Mouse (Mus musculus) ES-Bruce4 (cell line): Measurements from ENCODE around the gene Slc16a8. TPM values are rescaled to one million over a fixed set of nuclear protein-coding genes. Genes with fewer than 3 reads are reported as not detected.

Experiments used
- H3K27ac ChIP-seq: 2 replicates; pipeline ENCODE4 v1.5.1; 2012; ENCODE audit warnings: low read length, inconsistent platforms; ENCODE audit not compliant: insufficient read depth
- H3K27me3 ChIP-seq: 2 replicates; pipeline ENCODE4 v1.6.1; 2012; ENCODE audit warnings: mild to moderate bottlenecking, low read length, inconsistent platforms; ENCODE audit not compliant: control insufficient read depth, poor library complexity, insufficient read depth, severe bottlenecking
- H3K36me3 ChIP-seq: 2 replicates; pipeline ENCODE4 v1.6.1; 2012; ENCODE audit warnings: inconsistent platforms, mild to moderate bottlenecking, low read length, moderate library complexity; ENCODE audit not compliant: control insufficient read depth, poor library complexity, insufficient read depth, severe bottlenecking
- H3K4me1 ChIP-seq: one replicate; pipeline ENCODE4 v1.8.1; 2011; ENCODE audit warnings: low read length; ENCODE audit not compliant: control insufficient read depth, insufficient read depth
- H3K4me3 ChIP-seq: 2 replicates; pipeline ENCODE4 v1.5.1; 2011; ENCODE audit warnings: low read depth, mild to moderate bottlenecking, low read length
- H3K9ac ChIP-seq: 2 replicates; pipeline ENCODE4 v1.6.1; 2012; ENCODE audit warnings: low read depth, mild to moderate bottlenecking, inconsistent platforms; ENCODE audit not compliant: poor library complexity, severe bottlenecking
- H3K9me3 ChIP-seq: replicated peaks from 2 replicates; pipeline ENCODE4 v1.6.1; 2012; ENCODE audit warnings: mild to moderate bottlenecking, low read length, inconsistent platforms; ENCODE audit not compliant: control insufficient read depth, poor library complexity, insufficient read depth, severe bottlenecking
- CTCF ChIP-seq: IDR thresholded peaks from one replicate; pipeline ENCODE4 v1.8.1; 2011; ENCODE audit warnings: low read depth, low read length
- EP300 ChIP-seq: IDR thresholded peaks from 2 replicates; pipeline ENCODE4 v1.6.1; 2011; ENCODE audit warnings: low read depth, low read length; ENCODE audit not compliant: insufficient read depth
- POLR2A ChIP-seq: IDR thresholded peaks from one replicate; pipeline ENCODE4 v1.8.1; 2011; ENCODE audit warnings: low read length; ENCODE audit not compliant: insufficient read depth
- polyA plus RNA-seq: library from polyadenylated mRNA; stranded (reverse); fragments of >200 nt; gene quantifications from 2 replicates; pipeline ENCODE4 v1.2.4, GENCODE M21; 2011; ENCODE audit warnings: low read depth; ENCODE audit not compliant: missing spikeins, insufficient read depth, insufficient read length

Slc16a8 gene
- polyA plus RNA-seq, 1 experiment, result not detected

- Histone ChIP-seq H3K27ac (no peak overlapping the region), H3K4me3 (no peak overlapping the region), H3K4me1 (peaks cover 8% of the 10 kb centered on the region), H3K9ac (no peak overlapping the region), H3K9me3 (no peaks in the 10 kb centered on the region), H3K27me3 (no peaks in the 10 kb centered on the region), H3K36me3 (no peaks in the 10 kb centered on the region)
- TF ChIP-seq CTCF (no peak), EP300 (no peak), POLR2A (no peak)
Measured at GRCm38 (mm10) chr15:79208211-79208610, 46.4 kb downstream of the Slc16a8 start.

GRCm38 (mm10) chr15:79202575-79202974 lies 52.0 kb downstream of the Slc16a8 start:
- H3K4me1 ChIP-seq, result peaks cover 3% of the 10 kb centered on the region
- 0 out of 2 replicates have a peak overlapping the region, but pooled peaks have one; percentile 16 for H3K9ac ChIP-seq
- no peaks in the 10 kb centered on the region for H3K36me3 ChIP-seq
- H3K4me3 ChIP-seq, result peak overlapping the region; percentile 2; the same call in 1 of the 2 replicates
- no peak for TF ChIP-seq POLR2A
- no peak for TF ChIP-seq CTCF
- TF ChIP-seq EP300, result no peak
- no peak overlapping the region for H3K27ac ChIP-seq
- no peaks in the 10 kb centered on the region for H3K27me3 ChIP-seq
- H3K9me3 ChIP-seq, result no peaks in the 10 kb centered on the region

- Histone ChIP-seq H3K4me3 (no peak overlapping the region), H3K27me3 (no peaks in the 10 kb centered on the region), H3K9me3 (no peaks in the 10 kb centered on the region), H3K27ac (no peak overlapping the region), H3K36me3 (no peaks in the 10 kb centered on the region), H3K9ac (no peak overlapping the region), H3K4me1 (no peaks in the 10 kb centered on the region)
- TF ChIP-seq CTCF (no peak), POLR2A (no peak), EP300 (no peak)
Measured at GRCm38 (mm10) chr15:79201491-79202150, 52.9 kb downstream of the Slc16a8 start.

Other genes with a start within 250 kb of the Slc16a8 start
- 59.8 TPM in 2 replicates for gene H1f0, start 226.3 kb downstream of the Slc16a8 start, polyA plus RNA-seq
- not detected in 2 replicates for gene Galr3, start 212.9 kb downstream of the Slc16a8 start, polyA plus RNA-seq
- gene Ankrd54, start 191.9 kb downstream of the Slc16a8 start, polyA plus RNA-seq, result 16.6 and 18.2 TPM in 2 replicates
- 598 and 608 TPM in 2 replicates for gene Eif3l, start 179.6 kb downstream of the Slc16a8 start, polyA plus RNA-seq
- 12.4 and 13.4 TPM in 2 replicates for gene Micall1, start 145.9 kb downstream of the Slc16a8 start, polyA plus RNA-seq
- gene Polr2f, start 113.8 kb downstream of the Slc16a8 start, polyA plus RNA-seq, result 162 and 166 TPM in 2 replicates
- gene 1700088E04Rik, start 113.5 kb downstream of the Slc16a8 start, polyA plus RNA-seq, result 1.4 TPM in 2 replicates
- 0.43 and 1.4 TPM in 2 replicates for gene Sox10, start 89.5 kb downstream of the Slc16a8 start, polyA plus RNA-seq
- gene Pick1, start 25.6 kb downstream of the Slc16a8 start, polyA plus RNA-seq, result 47.8 and 48.0 TPM in 2 replicates
- gene Gm49486, start 25.4 kb downstream of the Slc16a8 start, polyA plus RNA-seq, result 1.0 TPM in 2 replicates
- gene Baiap2l2, start 30.8 kb upstream of the Slc16a8 start, polyA plus RNA-seq, result 0.69 and 1.8 TPM in 2 replicates
- gene Pla2g6, start 73.6 kb upstream of the Slc16a8 start, polyA plus RNA-seq, result 40.2 and 40.6 TPM in 2 replicates
- gene Maff, start 91.9 kb upstream of the Slc16a8 start, polyA plus RNA-seq, result 12.3 and 14.5 TPM in 2 replicates
- gene Tmem184b, start 148.8 kb upstream of the Slc16a8 start, polyA plus RNA-seq, result 50.7 and 59.6 TPM in 2 replicates
- gene Csnk1e, start 200.8 kb upstream of the Slc16a8 start, polyA plus RNA-seq, result 113 and 116 TPM in 2 replicates